Mouse (Mus musculus): Measurements from ENCODE around the gene Gm28635.

GRCm38 (mm10) chr2:84637452-84638165 is 40.2 kb downstream of the Gm28635 start:
- TF ChIP-seq CTCF (IDR thresholded peaks at IDR 0.05; ENCODE audit: low read depth, low read length) (no peak), POLR2AphosphoS5 (IDR thresholded peaks at IDR 0.05; ENCODE audit: insufficient replicate concordance, low read depth, low read length) (no peak), GATA1 (IDR thresholded peaks at IDR 0.05; ENCODE audit: borderline replicate concordance, low read length) (no peak), GATA2 (IDR thresholded peaks at IDR 0.05; ENCODE audit: borderline replicate concordance, low read depth, low read length) (no peak), TAL1 (conservative IDR thresholded peaks at IDR 0.05; ENCODE audit: low read depth, low read length) (no peak)

Data from G1E (cell line).